ENCODE assay signal across 18 mouse cellular contexts in the genomic region with DNA sequence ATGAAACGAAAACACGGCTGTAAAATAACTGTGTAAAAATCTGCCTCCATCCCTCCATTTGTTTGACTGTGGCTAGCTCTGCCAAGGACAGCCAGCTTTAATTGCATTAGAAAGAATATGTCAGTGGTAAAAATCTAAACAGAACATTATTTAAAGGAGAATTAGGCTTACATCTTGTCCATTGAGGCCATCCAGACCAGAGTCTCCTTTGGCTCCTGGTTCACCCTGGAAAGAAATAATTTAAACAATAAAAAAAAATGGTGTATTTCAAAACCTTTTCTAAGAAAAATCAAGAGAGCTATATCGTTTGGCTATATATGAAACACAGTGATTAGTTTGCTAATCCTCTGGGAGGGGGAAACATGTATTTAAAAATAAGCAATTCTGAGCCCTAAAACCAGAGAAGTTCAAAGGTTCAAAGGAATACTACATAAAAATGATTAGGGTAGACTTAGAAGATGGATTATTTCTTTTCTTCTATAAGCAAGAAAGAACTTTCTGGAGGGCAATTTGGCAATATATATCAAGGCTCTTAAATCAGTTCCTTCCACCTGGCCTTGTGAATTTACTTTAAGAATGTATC.
"Had no signal": no experiment of that assay in that cellular context is flagged by ENCODE, and none has a peak within 500 bp of the region (broad histone marks: within the 10 kb centered on the region; RNA-seq: fewer than 3 reads in every experiment).

No protein-coding gene starts in this region.

- H3K4me1 ChIP-seq: liver, embryonic 13.5 days; liver, embryonic 15.5 days; lung, embryonic 15.5 days; midbrain, embryonic 10.5 days; midbrain, embryonic 12.5 days; neural tube, embryonic 13.5 days; neural tube, embryonic 15.5 days had no signal

- H3K9me3 ChIP-seq: liver, embryonic 13.5 days; liver, embryonic 15.5 days; lung, embryonic 15.5 days; midbrain, embryonic 10.5 days; midbrain, embryonic 12.5 days; neural tube, embryonic 13.5 days; neural tube, embryonic 15.5 days had no signal

- H3K27me3 ChIP-seq: liver, embryonic 13.5 days; liver, embryonic 15.5 days; lung, embryonic 15.5 days; midbrain, embryonic 12.5 days; neural tube, embryonic 13.5 days; neural tube, embryonic 15.5 days had no signal

- H3K27ac ChIP-seq: liver, embryonic 13.5 days; liver, embryonic 15.5 days; lung, embryonic 15.5 days; midbrain, embryonic 10.5 days; midbrain, embryonic 12.5 days; neural tube, embryonic 13.5 days; neural tube, embryonic 15.5 days had no signal

- ATAC-seq: liver, postnatal 0 days; lung, postnatal 0 days; midbrain, embryonic 16.5 days had no signal

- H3K9ac ChIP-seq: liver, embryonic 13.5 days; liver, embryonic 15.5 days; liver, postnatal 0 days; lung, embryonic 15.5 days; midbrain, embryonic 12.5 days; neural tube, embryonic 13.5 days; neural tube, embryonic 15.5 days had no signal

- H3K36me3 ChIP-seq: liver, embryonic 13.5 days; liver, embryonic 15.5 days; lung, embryonic 15.5 days; midbrain, embryonic 10.5 days; midbrain, embryonic 12.5 days; neural tube, embryonic 13.5 days; neural tube, embryonic 15.5 days had no signal

- H3K4me2 ChIP-seq: liver, embryonic 13.5 days; liver, embryonic 15.5 days; lung, embryonic 15.5 days; midbrain, embryonic 12.5 days; neural tube, embryonic 13.5 days; neural tube, embryonic 15.5 days had no signal

- DNase-seq: liver, embryonic 13.5 days; liver, postnatal 0 days; lung, adult 2 months; lung, postnatal 4 days; midbrain, embryonic 14.5 days; right cerebral cortex, postnatal 14 days; thymus, adult 2 months; thymus, postnatal 25 days; thymus, postnatal 4 days had no signal

- H3K4me3 ChIP-seq: liver, embryonic 13.5 days; liver, embryonic 15.5 days; lung, embryonic 15.5 days; midbrain, embryonic 10.5 days; midbrain, embryonic 12.5 days; myocyte; neural tube, embryonic 13.5 days; neural tube, embryonic 15.5 days had no signal
